Mouse (Mus musculus) neural tube, embryonic 15.5 days (tissue): ENCODE measurements at regions not wholly inside any gene's neighbourhood (a gene's known extent, or its start where the extent isn't known, plus 50 kb on each side); places are given as distances from the start of the nearest gene placed in this dataset.

Source experiments
- ATAC-seq: fragments of 200-750 bp; cut with Nextera tagmentation; 2 replicates; pipeline ENCODE4 v1.8.0; 2017; ENCODE audit warnings: mild to moderate bottlenecking, moderate TSS enrichment, moderate library complexity; ENCODE audit not compliant: low FRiP score
- H3K27ac ChIP-seq: fragments of 300-500 bp; sonication (generic); replicated peaks from 2 replicates; pipeline ENCODE4 v1.5.1; 2015; ENCODE audit warnings: mild to moderate bottlenecking, inconsistent platforms
- H3K27me3 ChIP-seq: fragments of 300-500 bp; sonication (generic); replicated peaks from 2 replicates; pipeline ENCODE4 v1.6.1; 2015; ENCODE audit warnings: inconsistent platforms
- H3K36me3 ChIP-seq: fragments of 300-500 bp; sonication (generic); 2 replicates; pipeline ENCODE4 v1.6.1; 2015; ENCODE audit warnings: inconsistent platforms
- H3K4me1 ChIP-seq: fragments of 300-500 bp; sonication (generic); 2 replicates; pipeline ENCODE4 v1.6.1; 2015; ENCODE audit warnings: inconsistent platforms
- H3K4me2 ChIP-seq: fragments of 300-500 bp; sonication (generic); 2 replicates; pipeline ENCODE4 v1.6.1; 2015; ENCODE audit warnings: inconsistent platforms, mild to moderate bottlenecking, moderate library complexity
- H3K4me3 ChIP-seq: fragments of 300-500 bp; sonication (generic); replicated peaks from 2 replicates; pipeline ENCODE4 v1.5.1; 2015; ENCODE audit warnings: mild to moderate bottlenecking, inconsistent platforms
- H3K9ac ChIP-seq: fragments of 300-500 bp; sonication (generic); replicated peaks from 2 replicates; pipeline ENCODE4 v1.6.1; 2015; ENCODE audit warnings: mild to moderate bottlenecking, inconsistent platforms
- H3K9me3 ChIP-seq: fragments of 300-500 bp; sonication (generic); replicated peaks from 2 replicates; pipeline ENCODE4 v1.6.1; 2016; ENCODE audit warnings: inconsistent platforms
- WGBS: fragments of 180-500 bp; shearing (Covaris S2); methylation state at CpG from one replicate; pipeline ENCODE4 v1.1.7; 2015; ENCODE audit warnings: mixed read lengths; 5-methylcytosine and 5-hydroxymethylcytosine counted together

DNA sequence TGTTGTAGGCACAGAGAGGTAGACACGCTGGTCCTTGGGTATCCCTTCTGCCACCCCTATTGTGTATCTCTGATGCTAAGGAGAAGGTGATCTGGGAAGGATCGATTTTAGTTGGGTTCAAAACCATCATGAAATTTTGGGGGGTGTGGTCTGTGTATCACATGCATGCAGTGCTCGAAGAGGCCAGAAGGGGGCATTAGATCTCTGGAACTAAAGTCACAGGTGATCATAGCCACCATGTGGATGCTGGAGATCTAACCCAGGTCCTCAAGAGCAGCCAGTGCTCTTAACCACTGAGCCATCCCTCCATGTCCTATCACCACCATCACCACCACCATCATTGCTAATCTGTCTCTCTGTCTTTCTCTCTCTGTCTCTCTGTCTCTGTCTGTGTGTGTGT is 100.4 kb upstream of the Eya4 start:
- no peak overlapping the region for H3K9ac ChIP-seq
- H3K27ac ChIP-seq: no peak overlapping the region
- H3K36me3 ChIP-seq: no peaks in the 10 kb centered on the region
- no peak overlapping the region for H3K4me3 ChIP-seq
- WGBS: 91% methylated on average over 3 of the region's 3 CpGs
- no peaks in the 10 kb centered on the region for H3K9me3 ChIP-seq
- H3K27me3 ChIP-seq: no peaks in the 10 kb centered on the region
- H3K4me2 ChIP-seq: no peak overlapping the region
- ATAC-seq: no peak
- H3K4me1 ChIP-seq: peaks cover 14% of the 10 kb centered on the region

DNA sequence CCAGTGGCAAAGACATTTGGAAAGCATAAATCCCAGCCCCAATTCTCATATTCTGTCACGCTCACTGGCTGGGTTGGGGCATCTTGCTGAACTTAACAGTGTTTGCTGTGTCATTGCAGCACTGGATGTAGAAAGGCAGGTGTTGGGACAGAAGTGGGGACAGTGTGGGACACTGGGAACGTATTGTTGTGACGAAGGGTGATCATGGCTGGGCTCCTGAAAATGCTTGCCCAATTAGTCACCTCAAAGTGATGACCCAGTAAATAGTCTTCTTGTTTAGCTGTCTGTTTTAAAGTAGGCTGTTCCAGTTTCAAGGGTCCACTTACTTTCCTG is 100.0 kb upstream of the Eya4 start:
- ATAC-seq: no peak
- Histone ChIP-seq H3K27me3 (no peaks in the 10 kb centered on the region), H3K4me3 (no peak overlapping the region), H3K9ac (no peak overlapping the region), H3K9me3 (no peaks in the 10 kb centered on the region), H3K4me1 (peaks cover 14% of the 10 kb centered on the region), H3K27ac (no peak overlapping the region), H3K36me3 (no peaks in the 10 kb centered on the region), H3K4me2 (no peak overlapping the region)
- WGBS: 84% methylated on average over 3 of the region's 3 CpGs

DNA sequence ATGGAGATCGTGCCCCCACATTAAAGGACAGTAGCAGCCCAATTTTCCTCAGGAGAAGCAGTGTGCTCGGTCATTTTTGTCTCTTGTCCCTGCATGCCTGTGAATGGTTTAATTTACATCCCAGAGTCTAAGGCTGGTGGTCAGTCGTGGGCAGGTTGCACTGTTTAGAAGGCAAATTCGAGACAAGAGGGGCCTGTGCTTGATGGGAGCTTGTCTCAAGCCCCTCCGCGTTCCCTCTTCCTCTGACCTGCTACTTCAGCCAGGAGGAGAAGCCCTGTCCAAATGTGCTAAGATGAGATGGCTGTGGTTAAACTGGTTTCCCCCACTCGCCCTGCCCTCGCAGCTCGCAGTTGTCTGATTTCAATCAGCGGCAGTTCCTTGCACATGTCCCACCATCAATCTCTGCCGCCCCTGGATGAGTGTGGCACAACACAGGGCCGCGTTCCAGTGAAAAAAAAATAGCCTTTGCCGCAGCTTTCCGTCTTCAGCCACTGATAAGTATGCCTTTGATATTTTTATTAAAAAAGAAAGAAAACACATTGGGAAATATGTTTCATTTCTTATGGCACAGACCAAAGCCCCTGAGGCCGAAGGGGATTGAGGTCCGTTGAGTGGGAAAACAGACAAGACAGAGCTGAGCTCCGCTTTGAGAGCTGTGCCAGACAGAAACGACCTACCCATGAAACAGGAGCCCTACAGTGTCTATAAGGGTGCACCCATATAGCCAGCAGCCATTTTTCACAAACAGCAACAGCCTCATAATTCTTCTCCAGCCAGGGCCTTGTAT is 99.5 kb upstream of the Eya4 start:
- peaks cover 14% of the 10 kb centered on the region for H3K4me1 ChIP-seq
- no peaks in the 10 kb centered on the region for H3K27me3 ChIP-seq
- no peaks in the 10 kb centered on the region for H3K9me3 ChIP-seq
- peak overlapping the region; percentile 42 for H3K4me2 ChIP-seq
- H3K9ac ChIP-seq: no peak overlapping the region
- WGBS: 52% methylated on average over 19 of the region's 19 CpGs
- H3K27ac ChIP-seq: no peak overlapping the region
- H3K4me3 ChIP-seq: no peak overlapping the region
- ATAC-seq: peak; percentile 42
- H3K36me3 ChIP-seq: no peaks in the 10 kb centered on the region

DNA sequence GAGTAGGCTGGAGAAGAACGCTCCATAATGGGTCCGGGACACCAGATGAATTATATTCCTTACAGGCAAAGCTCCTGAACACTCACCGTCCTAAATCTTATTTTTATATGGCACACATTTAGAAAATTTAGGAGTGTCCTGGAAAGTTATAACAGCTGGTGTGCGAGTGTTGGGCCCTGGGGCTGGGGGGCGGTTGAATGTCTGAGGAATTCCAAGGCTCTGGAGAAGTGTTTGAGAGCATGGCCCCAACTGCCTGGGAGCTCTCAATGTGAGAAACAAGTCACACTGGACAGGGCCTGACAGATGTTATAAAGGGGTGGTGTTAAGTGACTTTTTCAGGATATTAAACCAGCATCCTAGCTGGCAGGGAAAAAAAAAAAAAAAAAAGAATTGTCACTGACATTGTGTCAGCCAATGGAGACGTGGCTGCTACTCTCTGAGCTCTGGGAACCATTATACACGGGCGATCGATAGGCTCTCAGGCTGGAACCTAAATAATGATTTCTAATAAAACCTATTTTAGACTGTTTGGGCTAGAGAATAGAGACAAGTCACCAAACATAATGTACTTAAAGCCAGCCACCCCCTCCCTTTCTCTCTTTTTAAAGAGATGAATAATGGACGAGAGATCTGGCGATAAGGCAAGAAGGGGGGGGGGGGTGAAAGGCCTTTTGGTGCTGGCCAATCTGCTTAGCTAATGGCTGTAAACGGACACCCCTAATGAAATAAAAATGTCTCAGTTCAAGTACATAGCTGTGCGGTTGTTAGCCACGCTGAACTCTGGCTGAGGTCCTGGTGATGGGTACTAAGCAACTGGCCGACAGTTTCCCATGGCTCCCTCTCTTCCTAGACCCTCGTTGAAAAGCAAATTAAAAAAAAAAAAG is 98.6 kb upstream of the Eya4 start:
- Histone ChIP-seq H3K27ac (no peak overlapping the region), H3K9ac (no peak overlapping the region), H3K27me3 (no peaks in the 10 kb centered on the region), H3K36me3 (no peaks in the 10 kb centered on the region), H3K9me3 (no peaks in the 10 kb centered on the region), H3K4me3 (0 out of 2 replicates have a peak overlapping the region, but pooled peaks have one; percentile 4), H3K4me2 (peak overlapping the region; percentile 42), H3K4me1 (peaks cover 14% of the 10 kb centered on the region)
- peak; percentile 67; the same call in 1 of the 2 replicates for ATAC-seq
- 37% methylated on average over 16 of the region's 16 CpGs for WGBS

DNA sequence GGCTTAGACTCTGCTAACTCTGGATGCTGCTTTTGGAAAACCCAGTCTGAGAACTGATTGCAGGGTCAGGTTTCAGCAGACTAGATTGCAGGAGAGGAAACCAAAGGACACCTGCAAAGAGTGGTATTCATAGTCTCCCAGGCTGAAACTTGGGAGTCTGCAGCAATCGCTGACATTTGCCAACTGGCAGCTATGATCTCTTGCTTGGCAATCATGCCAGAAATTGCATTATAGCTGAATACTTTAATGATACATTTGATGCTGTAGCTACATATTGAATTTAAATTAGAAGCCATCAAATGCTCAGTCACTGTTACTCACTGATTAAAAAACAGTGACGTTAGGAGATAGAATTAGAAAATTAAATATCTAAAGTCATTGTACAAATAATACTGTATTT is 79.8 kb upstream of the Eya4 start:
- ATAC-seq: no peak
- no peak overlapping the region for H3K27ac ChIP-seq
- no peak overlapping the region for H3K4me3 ChIP-seq
- H3K36me3 ChIP-seq: no peaks in the 10 kb centered on the region
- H3K9me3 ChIP-seq: no peaks in the 10 kb centered on the region
- H3K4me2 ChIP-seq: no peak overlapping the region
- no peaks in the 10 kb centered on the region for H3K4me1 ChIP-seq
- WGBS: 52% methylated on average over 2 of the region's 2 CpGs
- H3K9ac ChIP-seq: no peak overlapping the region
- H3K27me3 ChIP-seq: no peaks in the 10 kb centered on the region

DNA sequence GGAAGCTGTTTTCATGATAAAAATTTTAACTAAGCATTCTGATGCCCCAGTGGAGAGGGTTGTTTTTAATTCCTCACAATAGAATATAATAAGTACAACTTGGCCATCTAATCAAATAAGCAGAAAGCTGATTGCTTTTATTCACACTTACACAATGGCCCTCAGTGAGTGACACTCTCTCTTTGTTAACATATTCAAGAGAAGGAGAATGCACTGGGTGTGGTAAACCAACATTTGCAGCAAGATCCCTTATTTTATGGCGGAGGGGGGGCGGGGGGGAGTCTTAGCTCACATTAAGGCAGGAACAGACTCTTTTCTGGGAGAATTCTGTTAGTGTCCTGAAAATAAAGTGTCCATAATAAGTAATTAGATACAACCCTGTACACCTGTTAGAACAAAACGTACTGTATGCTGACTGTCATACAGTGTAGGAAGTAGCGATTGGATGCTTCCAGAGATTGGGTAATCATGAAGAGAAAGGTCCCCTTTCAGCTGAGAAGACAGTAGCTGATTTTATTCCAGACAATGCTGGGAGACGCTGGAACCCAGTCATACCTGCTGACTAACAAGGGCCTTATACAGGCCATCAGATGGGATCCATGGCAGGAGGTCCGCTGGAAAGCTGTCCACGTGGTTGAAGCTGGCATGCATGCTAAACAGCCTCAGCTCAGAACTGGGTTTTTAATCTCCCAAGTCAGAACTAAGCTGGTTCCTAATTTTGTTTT is 63.4 kb upstream of the Eya4 start:
- H3K4me3 ChIP-seq: no peak overlapping the region
- WGBS: 48% methylated on average over 7 of the region's 7 CpGs
- no peak overlapping the region for H3K4me2 ChIP-seq
- peak; percentile 50; the same call in 1 of the 2 replicates for ATAC-seq
- no peaks in the 10 kb centered on the region for H3K4me1 ChIP-seq
- H3K9me3 ChIP-seq: no peaks in the 10 kb centered on the region
- H3K36me3 ChIP-seq: no peaks in the 10 kb centered on the region
- no peak overlapping the region for H3K9ac ChIP-seq
- H3K27me3 ChIP-seq: no peaks in the 10 kb centered on the region
- no peak overlapping the region for H3K27ac ChIP-seq

DNA sequence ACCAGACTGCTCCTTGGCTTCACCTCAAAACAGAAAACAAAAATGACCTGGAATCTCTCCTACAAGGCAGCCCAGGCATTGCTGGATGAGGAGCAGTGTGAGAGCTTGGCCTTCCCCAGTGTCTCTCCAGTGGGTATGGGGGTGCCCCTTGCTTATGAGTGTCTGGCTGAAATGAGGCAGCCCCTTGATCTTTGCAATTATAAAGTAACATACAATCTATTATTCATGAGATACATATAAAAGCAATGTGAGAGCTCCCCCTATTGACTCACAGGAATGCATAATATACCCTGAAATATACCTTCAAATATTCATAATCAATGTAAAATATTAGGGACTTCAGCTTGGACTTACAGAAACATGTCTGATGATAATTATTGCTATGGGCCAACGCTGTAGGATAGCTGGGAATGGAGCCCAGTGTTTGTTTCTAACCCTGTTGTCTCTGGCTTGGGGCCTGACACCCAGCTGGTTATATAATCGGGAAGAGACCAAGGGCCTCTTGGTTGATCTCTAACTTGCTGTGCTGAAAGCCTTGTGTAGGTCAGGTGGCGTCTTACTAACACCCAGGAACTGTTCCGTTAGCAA is 52.9 kb upstream of the Eya4 start:
- WGBS: 51% methylated on average over 4 of the region's 4 CpGs
- Histone ChIP-seq H3K27ac (no peak overlapping the region), H3K9ac (no peak overlapping the region), H3K9me3 (peaks cover 4% of the 10 kb centered on the region; the same call in 1 of the 2 replicates), H3K4me1 (no peaks in the 10 kb centered on the region), H3K27me3 (no peaks in the 10 kb centered on the region), H3K36me3 (no peaks in the 10 kb centered on the region), H3K4me3 (no peak overlapping the region), H3K4me2 (no peak overlapping the region)
- no peak for ATAC-seq
